Mouse (Mus musculus): ENCODE measurements around the gene Ltbp3.

Ltbp3 gene

GRCm38 (mm10) chr19:5793116-5793515, 52.4 kb downstream of the Ltbp3 start:
- peak; percentile 91 for DNase-seq (ENCODE audit: low read depth)

DNA sequence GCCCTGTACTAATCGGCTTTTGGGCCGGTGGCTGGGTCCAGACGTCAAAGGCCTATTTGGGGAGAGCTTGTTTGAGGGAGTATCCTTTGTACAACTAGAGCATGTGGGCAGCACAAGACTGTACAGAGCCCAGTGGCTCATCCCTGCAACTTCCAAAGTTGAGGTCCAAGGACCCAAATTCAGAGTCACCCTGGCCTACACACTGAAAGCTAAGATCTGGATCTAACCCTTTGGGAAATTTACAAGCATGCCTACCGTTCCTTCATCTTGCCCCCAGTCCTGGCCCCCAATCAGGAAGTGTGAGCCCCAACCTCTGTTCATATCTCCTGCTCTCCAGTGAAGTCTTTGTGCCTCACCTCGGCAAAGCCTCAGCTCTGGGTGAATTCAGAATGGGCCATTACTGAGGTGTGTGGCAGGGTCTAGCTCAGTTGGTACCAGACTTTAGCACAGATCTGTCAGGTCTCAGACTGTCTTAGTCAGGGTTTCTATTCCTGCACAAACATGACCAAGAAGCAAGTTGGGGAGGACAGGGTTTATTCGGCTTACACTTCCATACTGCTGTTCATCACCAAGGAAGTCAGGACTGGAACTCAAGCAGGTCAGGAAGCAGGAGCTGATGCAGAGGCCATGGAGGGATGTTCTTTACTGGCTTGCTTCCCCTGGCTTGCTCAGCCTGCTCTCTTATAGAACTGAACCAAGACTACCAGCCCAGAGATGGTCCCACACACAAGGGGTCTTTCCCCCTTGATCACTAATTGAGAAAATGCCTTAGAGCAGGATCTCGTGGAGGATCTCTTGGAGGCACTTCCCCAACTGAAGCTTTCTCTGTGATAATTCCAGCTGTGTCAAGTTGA, 53.4 kb downstream of the Ltbp3 start:
- DNase-seq (ENCODE audit: low read depth), result peak; percentile 61

DNA sequence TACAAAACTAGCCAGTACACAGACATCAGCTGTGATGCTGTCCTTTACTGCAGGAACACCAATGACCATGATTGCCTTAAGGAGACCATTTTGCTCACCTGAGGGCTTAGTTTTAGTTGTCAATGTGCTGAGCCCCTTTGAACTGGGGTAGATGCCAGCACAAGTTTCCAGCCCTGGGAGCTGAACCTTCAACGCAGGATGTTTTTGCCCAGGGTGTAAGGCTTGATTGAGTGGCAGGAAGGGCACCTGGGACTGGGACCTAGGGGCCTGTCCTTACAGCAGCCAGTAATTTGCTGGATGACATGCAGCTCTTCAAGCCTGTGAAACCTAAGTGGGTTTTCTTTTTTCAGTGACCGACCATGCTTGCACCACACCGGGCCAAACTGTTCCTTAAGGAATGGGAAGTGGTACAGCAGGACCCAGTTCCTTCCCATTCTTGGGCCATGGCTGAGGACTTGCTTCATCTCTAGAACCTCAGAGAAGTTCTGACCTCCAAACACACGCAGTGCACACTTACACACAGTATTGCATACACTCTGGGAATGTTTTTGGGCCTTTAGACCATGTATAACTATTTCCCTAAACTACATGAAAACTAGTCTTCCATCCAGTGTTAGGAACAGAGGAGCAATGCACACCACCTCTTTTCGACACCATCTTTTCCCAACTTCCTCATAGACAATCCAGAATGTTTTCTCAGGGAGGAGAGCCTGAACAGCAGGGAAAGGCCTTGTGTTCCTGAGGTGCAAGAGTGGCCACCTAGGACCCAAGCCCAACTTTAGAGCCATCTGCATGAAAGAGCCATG, 54.3 kb downstream of the Ltbp3 start:
- DNase-seq (ENCODE audit: low read depth), result peak; percentile 61

DNA sequence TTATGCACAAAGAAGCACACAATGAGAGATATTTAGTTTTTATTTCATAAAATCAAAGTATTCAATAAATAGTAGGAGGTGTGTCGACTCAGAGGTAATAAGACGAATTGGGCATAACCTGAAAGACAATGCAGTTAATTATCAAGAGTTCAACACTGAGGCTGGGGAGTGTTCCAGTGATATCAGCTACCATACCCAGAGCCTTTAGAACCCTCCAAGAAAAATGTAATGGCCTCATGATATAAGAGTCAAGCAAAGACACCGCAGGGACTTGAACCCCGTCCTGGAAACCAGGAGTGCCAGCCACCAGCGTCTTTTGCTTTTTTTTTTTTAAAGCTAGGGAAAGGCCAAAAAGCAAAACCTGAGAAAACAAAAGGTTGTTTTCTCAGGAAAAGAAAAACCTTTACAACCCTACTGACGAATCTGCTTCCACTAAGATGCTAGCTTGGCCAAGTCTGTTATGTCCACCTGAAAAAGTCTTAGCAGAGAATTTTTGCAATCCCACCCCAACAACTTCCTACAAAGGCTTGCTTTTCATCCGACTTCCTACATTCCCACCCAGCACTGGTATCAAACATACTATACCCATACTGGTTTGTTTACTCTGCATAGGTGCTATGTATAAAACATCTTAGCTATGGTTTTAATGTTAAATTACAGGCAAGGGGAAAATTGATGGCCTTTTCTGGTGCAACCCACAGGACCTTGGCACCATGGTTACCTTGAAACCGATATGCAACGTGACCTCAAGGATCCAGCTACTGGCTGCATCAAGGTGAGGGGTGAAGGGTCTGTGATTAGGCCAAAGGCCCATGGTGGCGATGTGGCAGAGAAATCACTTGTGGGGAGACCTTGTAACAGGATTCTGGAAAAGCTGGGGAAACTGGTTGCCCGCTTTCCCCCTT, 55.2 kb downstream of the Ltbp3 start:
- DNase-seq (ENCODE audit: low read depth), result peak; percentile 43

- peak; percentile 38 for DNase-seq (ENCODE audit: low read depth)
These were observed 55.9 kb downstream of the Ltbp3 start for GRCm38 (mm10) chr19:5796573-5797111.

GRCm38 (mm10) chr19:5797381-5798111, 56.8 kb downstream of the Ltbp3 start:
- DNase-seq (ENCODE audit: low read depth), result peak; percentile 67

GRCm38 (mm10) chr19:5798700-5799479, 58.2 kb downstream of the Ltbp3 start:
- peak; percentile 81 for DNase-seq (ENCODE audit: low read depth)

- peak; percentile 55 for DNase-seq (ENCODE audit: low read depth)
These were observed 59.1 kb downstream of the Ltbp3 start for GRCm38 (mm10) chr19:5799566-5800349.

DNA sequence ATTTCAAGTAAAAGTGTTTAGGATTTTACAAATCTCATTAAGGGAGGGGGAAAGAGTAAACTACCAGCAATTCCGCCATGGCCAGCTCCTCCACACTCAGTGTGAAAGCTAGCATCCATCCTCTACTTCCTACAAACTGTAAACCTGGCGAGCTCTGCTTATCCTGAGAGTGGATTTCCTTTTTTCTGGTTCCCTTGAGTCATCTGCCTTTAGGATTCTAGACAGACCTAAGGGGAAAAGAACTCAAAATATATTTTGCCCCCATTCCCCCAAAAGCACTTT, 59.6 kb downstream of the Ltbp3 start:
- no peak for DNase-seq (ENCODE audit: low read depth)

- peak; percentile 73 for DNase-seq (ENCODE audit: low read depth)
These were observed 60.1 kb downstream of the Ltbp3 start for GRCm38 (mm10) chr19:5800632-5801431.

GRCm38 (mm10) chr19:5801432-5801964, 60.8 kb downstream of the Ltbp3 start:
- no peak for DNase-seq (ENCODE audit: low read depth)

DNA sequence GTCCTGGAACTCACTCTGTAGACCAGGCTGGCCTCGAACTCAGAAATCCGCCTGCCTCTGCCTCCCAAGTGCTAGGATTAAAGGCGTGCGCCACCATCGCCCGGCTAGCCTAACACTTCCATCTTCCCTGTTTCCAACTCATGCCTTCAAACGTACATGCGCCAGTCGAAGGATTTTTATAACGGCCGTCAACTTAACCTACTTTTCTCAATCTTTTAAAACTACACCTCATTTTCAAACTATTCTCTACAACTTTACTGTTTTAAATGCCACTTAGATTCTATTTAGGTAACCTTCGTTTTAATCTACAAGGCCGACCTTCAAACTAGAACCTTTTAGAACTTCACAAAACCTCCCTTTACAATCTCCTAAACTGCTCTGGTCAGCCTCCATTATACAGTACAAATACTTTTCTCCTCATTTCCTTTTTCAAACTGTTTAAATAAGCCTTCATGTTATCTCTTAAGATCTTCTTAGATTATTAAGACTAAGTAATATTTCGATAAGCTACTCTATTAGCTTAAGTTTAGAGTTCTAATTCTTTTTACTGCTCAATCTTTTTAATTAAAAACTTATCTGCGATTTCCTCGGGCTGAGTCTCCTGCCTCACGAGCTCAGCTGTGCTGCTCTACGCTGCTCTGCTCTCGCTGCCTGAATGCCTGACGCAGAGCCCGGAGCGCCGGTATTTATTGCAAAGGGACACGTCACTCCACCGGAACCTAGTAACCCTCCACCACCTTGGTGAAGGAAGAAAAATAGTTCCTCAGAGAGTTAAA, 61.5 kb downstream of the Ltbp3 start:
- peak; percentile 99 for DNase-seq (ENCODE audit: low read depth)

DNA sequence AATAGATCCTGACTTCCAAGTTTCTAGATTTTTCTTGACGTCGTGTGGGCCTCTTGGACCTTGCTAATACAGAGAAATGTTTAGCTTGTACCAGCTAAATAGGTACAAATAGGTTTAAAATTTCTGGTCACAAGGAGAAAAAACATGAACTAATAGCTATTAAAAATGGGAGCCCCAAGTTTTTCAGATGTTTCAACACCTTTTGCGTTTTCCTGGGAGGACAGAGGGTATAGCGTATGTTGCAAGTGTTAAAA, 62.0 kb downstream of the Ltbp3 start:
- no peak for DNase-seq (ENCODE audit: low read depth)

DNA sequence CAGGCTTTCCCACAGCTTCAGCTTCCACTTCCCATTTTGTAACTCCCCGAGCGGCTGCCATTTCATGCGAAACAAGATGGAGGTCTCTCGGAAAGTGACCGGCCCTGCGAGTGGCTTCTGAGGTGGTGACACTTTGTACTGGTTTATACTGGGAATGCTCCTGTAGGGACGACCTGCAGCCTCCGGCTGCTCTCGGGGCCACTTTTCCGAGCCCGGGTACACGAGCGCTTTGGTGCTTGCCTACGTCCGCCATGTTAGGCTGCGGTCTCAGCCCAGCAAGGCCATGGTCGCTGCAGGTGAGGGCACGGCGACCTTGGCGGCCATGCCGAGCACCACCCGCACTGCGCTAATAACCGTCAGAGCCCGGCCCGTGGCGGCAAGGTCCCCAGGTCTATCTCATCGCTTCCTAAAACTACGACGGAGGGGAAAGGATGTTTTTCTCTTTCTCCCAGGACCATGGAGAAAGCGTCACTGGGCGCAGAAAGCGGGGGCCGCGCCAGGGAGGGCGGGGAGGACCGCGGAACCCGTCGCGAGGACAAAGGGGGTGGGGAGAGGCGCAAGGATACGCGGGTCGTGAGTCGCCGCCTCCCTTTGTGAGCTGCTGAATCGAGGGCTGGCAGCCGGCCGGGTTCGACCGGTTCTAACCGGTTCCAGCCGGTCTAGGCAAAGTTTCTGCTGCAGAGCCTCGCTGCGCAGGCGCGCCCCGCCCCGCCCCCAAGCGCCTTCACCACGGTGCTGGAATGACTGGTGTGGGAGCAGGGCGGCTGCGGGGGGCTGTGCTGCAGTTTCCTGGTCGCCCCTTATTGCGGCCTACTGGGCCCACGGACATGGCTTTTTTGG, 62.6 kb downstream of the Ltbp3 start:
- DNase-seq (ENCODE audit: low read depth), result peak; percentile 99

GRCm38 (mm10) chr19:5803881-5804279, 63.2 kb downstream of the Ltbp3 start:
- DNase-seq (ENCODE audit: low read depth), result no peak

GRCm38 (mm10) chr19:5804371-5804899, 63.7 kb downstream of the Ltbp3 start:
- DNase-seq (ENCODE audit: low read depth), result peak; percentile 64
